Mouse (Mus musculus): ENCODE measurements around the gene Gm17402.

The Gm17402 gene

GRCm38 (mm10) chr3:67375063-67375462 lies at the start of gene Gm17402:
Gene Gm17402 (minus strand): TSS chr3:67375163.
- no peak for DNase-seq

GRCm38 (mm10) chr3:67378215-67378614 lies 3.3 kb upstream of the Gm17402 start:
- DNase-seq: no peak

GRCm38 (mm10) chr3:67374360-67374778 lies 594 bp downstream of the Gm17402 start:
- DNase-seq: no peak

- peak; percentile 88 to 91 for DNase-seq
These were observed 1.1 kb downstream of the Gm17402 start, which contains the start of gene Mlf1 for GRCm38 (mm10) chr3:67373872-67374271. Gene Mlf1 (plus strand): TSS chr3:67374097.

GRCm38 (mm10) chr3:67372781-67373180 lies 2.2 kb downstream of the Gm17402 start:
- DNase-seq: no peak

- no peak for DNase-seq
These were observed 2.8 kb downstream of the Gm17402 start for GRCm38 (mm10) chr3:67372194-67372593.

GRCm38 (mm10) chr3:67369407-67370079 lies 5.4 kb downstream of the Gm17402 start:
- DNase-seq: no peak

- no peak for DNase-seq
These were observed 7.5 kb downstream of the Gm17402 start for GRCm38 (mm10) chr3:67367481-67367880.

GRCm38 (mm10) chr3:67366087-67366892 lies 8.7 kb downstream of the Gm17402 start:
- DNase-seq: no peak

- DNase-seq: no peak
These were observed 16.6 kb downstream of the Gm17402 start for GRCm38 (mm10) chr3:67358376-67358775.

GRCm38 (mm10) chr3:67352763-67353149 lies 22.2 kb downstream of the Gm17402 start:
- no peak for DNase-seq

GRCm38 (mm10) chr3:67352128-67352762 lies 22.7 kb downstream of the Gm17402 start:
- peak; percentile 42 to 46 for DNase-seq

GRCm38 (mm10) chr3:67351406-67352127 lies 23.4 kb downstream of the Gm17402 start:
- DNase-seq: no peak

GRCm38 (mm10) chr3:67346674-67347073 lies 28.3 kb downstream of the Gm17402 start:
- DNase-seq: no peak

- peak; percentile 58 to 63 for DNase-seq
These were observed 30.4 kb downstream of the Gm17402 start for GRCm38 (mm10) chr3:67344599-67344998.

GRCm38 (mm10) chr3:67343004-67343662 lies 31.8 kb downstream of the Gm17402 start:
- DNase-seq: peak; percentile 6 to 7

- DNase-seq: no peak
These were observed 34.0 kb downstream of the Gm17402 start for GRCm38 (mm10) chr3:67340921-67341320.

- no peak for DNase-seq
These were observed 35.4 kb downstream of the Gm17402 start for GRCm38 (mm10) chr3:67339558-67339957.

- no peak for DNase-seq
These were observed 52.5 kb downstream of the Gm17402 start for GRCm38 (mm10) chr3:67322422-67322821.
